Mouse (Mus musculus) megakaryocyte, embryonic 14.5 days (primary cell): ENCODE measurements around the gene Ugt1a1. TPM values are rescaled to one million over a fixed set of nuclear protein-coding genes. Genes with fewer than 3 reads are reported as not detected.

ENCODE experiments used
- H3K27me3 ChIP-seq: replicated peaks from 2 replicates; pipeline ENCODE3; 2012; ENCODE audit warnings: inconsistent platforms
- H3K36me3 ChIP-seq: replicated peaks from 2 replicates; pipeline ENCODE3; 2012; ENCODE audit warnings: low read length, inconsistent platforms, mixed read lengths
- H3K4me1 ChIP-seq: 2 replicates; pipeline ENCODE4 v1.6.1; 2012; ENCODE audit warnings: inconsistent platforms
- H3K4me3 ChIP-seq: replicated peaks from 2 replicates; pipeline ENCODE3; 2012; ENCODE audit warnings: moderate library complexity, mild to moderate bottlenecking, inconsistent platforms
- H3K9me3 ChIP-seq: 2 replicates; pipeline ENCODE4 v1.6.1; 2012; ENCODE audit warnings: inconsistent platforms
- FLI1 ChIP-seq: IDR thresholded peaks from 2 replicates; pipeline ENCODE4 v1.6.1; 2012; ENCODE audit warnings: low read length, inconsistent platforms, mixed read lengths
- GATA1 ChIP-seq: IDR thresholded peaks from 3 replicates; pipeline ENCODE4 v1.6.1; 2012; ENCODE audit warnings: mixed read lengths, low read length, inconsistent platforms, borderline replicate concordance
- polyA plus RNA-seq: library from polyadenylated mRNA; stranded (reverse); fragments of >175 nt; gene quantifications from 2 replicates; pipeline ENCODE4 v1.2.3, GENCODE M21; 2012; ENCODE audit warnings: low replicate concordance; ENCODE audit not compliant: insufficient read depth

Gene Ugt1a1
- polyA plus RNA-seq, 1 experiment: not detected

DNA sequence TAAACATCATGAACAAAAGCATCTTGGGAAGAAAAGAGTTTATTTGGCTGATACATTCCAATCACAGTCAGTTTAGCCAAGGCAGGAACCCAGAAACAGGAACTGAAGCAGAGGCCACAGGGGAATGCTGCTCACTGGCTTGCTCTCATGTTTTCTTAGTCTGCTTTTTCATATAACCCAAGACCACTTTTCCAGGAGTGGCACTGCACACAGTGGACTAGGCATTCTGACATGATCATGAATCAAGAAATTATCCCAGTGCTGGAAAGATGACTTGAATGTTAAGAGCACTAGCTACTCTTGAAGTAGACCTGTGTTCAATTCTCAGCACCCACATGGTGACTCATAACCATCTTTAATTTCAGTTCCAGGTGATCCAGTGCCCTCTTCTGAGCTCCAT, 14.0 kb downstream of the Ugt1a1 start:
- no peak overlapping the region for H3K4me3 ChIP-seq
- no peaks in the 10 kb centered on the region for H3K4me1 ChIP-seq
- TF ChIP-seq GATA1 (no peak), FLI1 (no peak)
- no peaks in the 10 kb centered on the region for H3K27me3 ChIP-seq
- H3K36me3 ChIP-seq: no peaks in the 10 kb centered on the region
- H3K9me3 ChIP-seq: peaks cover 41% of the 10 kb centered on the region

GRCm38 (mm10) chr1:88226670-88227379, 15.1 kb downstream of the Ugt1a1 start, which contains the start of gene Mroh2a:
TSS of gene Mroh2a (plus strand) at chr1:88226986.
- Histone ChIP-seq H3K36me3 (no peaks in the 10 kb centered on the region), H3K27me3 (no peaks in the 10 kb centered on the region), H3K9me3 (peaks cover 50% of the 10 kb centered on the region), H3K4me3 (no peak within 1 kb of the TSS), H3K4me1 (no peaks in the 10 kb centered on the region)
- TF ChIP-seq FLI1 (no peak), GATA1 (no peak)

GRCm38 (mm10) chr1:88227482-88227881, 15.7 kb downstream of the Ugt1a1 start:
- no peak for TF ChIP-seq FLI1
- TF ChIP-seq GATA1: no peak
- peaks cover 54% of the 10 kb centered on the region for H3K9me3 ChIP-seq

GRCm38 (mm10) chr1:88228121-88228520, 16.4 kb downstream of the Ugt1a1 start:
- Histone ChIP-seq H3K9me3 (peaks cover 61% of the 10 kb centered on the region), H3K36me3 (no peaks in the 10 kb centered on the region), H3K4me3 (peak overlapping the region; percentile 3), H3K27me3 (no peaks in the 10 kb centered on the region), H3K4me1 (no peaks in the 10 kb centered on the region)
- TF ChIP-seq FLI1 (no peak), GATA1 (no peak)

More at GRCm38 (mm10) chr1:88227482-88227881, 15.7 kb downstream of the Ugt1a1 start:
- Histone ChIP-seq H3K4me3 (no peak overlapping the region), H3K4me1 (no peaks in the 10 kb centered on the region), H3K36me3 (no peaks in the 10 kb centered on the region), H3K27me3 (no peaks in the 10 kb centered on the region)

DNA sequence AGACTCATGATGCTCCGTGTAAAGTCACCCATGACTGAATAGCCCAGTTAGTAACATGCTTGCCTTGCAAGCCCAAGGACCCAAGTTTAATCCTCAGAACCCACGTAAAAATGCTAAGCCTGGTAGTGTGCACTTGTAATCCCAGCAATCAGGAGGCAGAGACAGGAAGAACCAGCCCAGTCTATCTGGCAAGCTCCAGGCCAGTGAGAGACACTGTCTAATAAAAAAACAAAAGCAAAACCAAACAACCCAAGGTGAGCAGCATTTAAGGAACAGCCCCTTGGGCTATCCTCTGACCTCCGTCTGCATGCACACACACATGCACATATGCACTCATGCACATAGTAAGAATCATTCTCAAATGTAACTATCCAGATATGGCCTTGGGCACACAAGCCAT, 17.8 kb downstream of the Ugt1a1 start:
- no peaks in the 10 kb centered on the region for H3K4me1 ChIP-seq
- TF ChIP-seq GATA1 (no peak), FLI1 (no peak)
- H3K9me3 ChIP-seq: peaks cover 74% of the 10 kb centered on the region
- no peak overlapping the region for H3K4me3 ChIP-seq
- no peaks in the 10 kb centered on the region for H3K27me3 ChIP-seq
- H3K36me3 ChIP-seq: no peaks in the 10 kb centered on the region

- H3K4me1 ChIP-seq: no peaks in the 10 kb centered on the region
- H3K36me3 ChIP-seq: no peaks in the 10 kb centered on the region
- H3K27me3 ChIP-seq: peaks cover 3% of the 10 kb centered on the region
- no peak for TF ChIP-seq GATA1
- no peak for TF ChIP-seq FLI1
- H3K9me3 ChIP-seq: peaks cover 78% of the 10 kb centered on the region
- H3K4me3 ChIP-seq: peak overlapping the region; percentile 5
Measured at GRCm38 (mm10) chr1:88229986-88230385, 18.2 kb downstream of the Ugt1a1 start.

DNA sequence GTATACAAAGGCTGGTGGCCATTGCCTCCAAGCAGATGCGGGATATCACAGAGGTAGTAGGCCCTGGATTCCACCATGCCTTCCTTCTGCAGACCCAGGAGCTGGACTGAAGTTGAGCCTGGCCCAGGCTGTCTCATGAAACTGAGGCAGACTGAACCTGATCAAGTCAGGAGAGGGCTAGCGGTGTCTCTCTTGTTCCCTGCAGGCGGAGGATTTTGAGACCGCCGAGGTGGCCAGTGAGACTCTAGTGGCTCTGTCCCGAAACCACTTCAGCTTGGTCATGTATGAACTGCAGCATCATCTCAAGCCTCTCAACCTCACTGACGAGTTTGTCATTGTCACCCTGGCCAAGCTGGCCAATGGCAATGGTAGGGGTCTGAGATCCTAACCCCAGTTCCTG, 18.7 kb downstream of the Ugt1a1 start:
- Histone ChIP-seq H3K27me3 (peaks cover 4% of the 10 kb centered on the region), H3K9me3 (peaks cover 81% of the 10 kb centered on the region), H3K4me3 (peak overlapping the region; percentile 5), H3K36me3 (no peaks in the 10 kb centered on the region), H3K4me1 (no peaks in the 10 kb centered on the region)
- TF ChIP-seq GATA1: no peak
- no peak for TF ChIP-seq FLI1

DNA sequence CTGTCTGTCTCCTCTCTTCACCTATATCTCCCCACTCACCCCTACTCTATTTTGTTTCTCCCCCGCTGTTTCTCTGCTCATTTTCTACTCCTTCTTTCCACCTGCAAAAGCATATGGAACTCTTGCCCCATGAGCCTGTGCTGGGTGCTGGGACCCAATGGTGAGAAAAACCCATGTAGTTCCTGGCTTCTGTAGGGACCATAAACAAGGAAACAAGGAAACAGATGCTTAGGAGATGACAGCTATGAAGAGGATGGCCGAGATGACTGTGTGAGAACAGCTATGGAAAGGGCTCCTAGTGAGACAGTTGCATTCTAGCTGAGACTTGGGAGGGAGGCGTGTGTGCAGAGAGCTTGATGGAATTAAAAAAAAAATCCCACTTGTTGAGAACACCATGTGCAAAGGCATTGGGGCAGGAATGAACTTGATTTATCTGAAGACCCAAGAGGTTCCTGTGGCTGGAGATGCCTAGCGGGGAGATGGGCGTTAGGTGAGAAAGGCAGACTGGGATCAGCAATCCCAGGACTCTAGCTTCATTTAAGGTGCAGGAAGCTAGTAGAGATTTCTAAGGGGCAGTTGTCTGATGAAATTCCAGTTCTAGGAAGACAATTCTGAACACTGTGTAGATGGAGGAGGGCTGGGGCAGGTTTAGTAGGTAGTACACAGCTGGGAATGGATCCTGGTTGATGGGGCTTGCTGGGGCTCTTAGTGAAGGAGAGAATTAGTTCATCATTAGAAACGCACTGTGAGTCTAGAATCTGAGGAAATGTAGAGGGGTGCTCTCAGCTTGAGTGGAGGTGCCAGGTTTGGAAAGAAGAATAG, 19.4 kb downstream of the Ugt1a1 start:
- H3K4me3 ChIP-seq: no peak overlapping the region
- peaks cover 80% of the 10 kb centered on the region for H3K9me3 ChIP-seq
- H3K36me3 ChIP-seq: no peaks in the 10 kb centered on the region
- no peaks in the 10 kb centered on the region for H3K4me1 ChIP-seq
- peaks cover 4% of the 10 kb centered on the region for H3K27me3 ChIP-seq
- TF ChIP-seq GATA1 (no peak), FLI1 (no peak)

GRCm38 (mm10) chr1:88231803-88232499, 20.2 kb downstream of the Ugt1a1 start:
- Histone ChIP-seq H3K27me3 (peaks cover 6% of the 10 kb centered on the region), H3K9me3 (peaks cover 79% of the 10 kb centered on the region), H3K36me3 (no peaks in the 10 kb centered on the region), H3K4me3 (peak overlapping the region; percentile 4), H3K4me1 (no peaks in the 10 kb centered on the region)
- no peak for TF ChIP-seq FLI1
- TF ChIP-seq GATA1: no peak
